9 mouse cellular contexts compared by ENCODE assay signal in genomic region chr4:154207261-154207660, GRCm38 (mm10). TPM values are rescaled to one million over a fixed set of nuclear protein-coding genes. Genes with fewer than 3 reads are reported as not detected.
A peak's percentile ranks its signal among the peaks of the same experiment; 100 is the strongest.
DNase-seq lines count a peak whose midpoint lies in the region; ATAC-seq lines count a peak whose summit lies in the region.
"Had no signal": no experiment of that assay in that cellular context is flagged by ENCODE, and none has a peak within 500 bp of the region (broad histone marks: within the 10 kb centered on the region; RNA-seq: fewer than 3 reads in every experiment).

No protein-coding gene starts in this region.

- DNase-seq in CD4-positive, CD25-positive, alpha-beta regulatory T cell, adult 2 months (ENCODE audit: low read depth, low spot score): peak; percentile 75
- DNase-seq in T-cell, adult 2 months (ENCODE audit: low spot score): peak; percentile 34
- peak; percentile 71 to 73 for DNase-seq in cerebellum, postnatal 36 days
- DNase-seq in gastrocnemius, postnatal 10 days: peak; percentile 73
- peak; percentile 81 for DNase-seq in kidney, postnatal 10 days
- DNase-seq in liver, embryonic 11.5 days (ENCODE audit: low spot score): peak; percentile 53
- peak; percentile 77 for DNase-seq in thymus, postnatal 4 days

- no peak overlapping the region for H3K27ac ChIP-seq in liver, embryonic 11.5 days (ENCODE audit: low read depth, low read length)
- no peak overlapping the region for H3K27ac ChIP-seq in neural tube, embryonic 13.5 days (replicated peaks)
- H3K27ac ChIP-seq: heart, embryonic 13.5 days had no signal

- no peaks in the 10 kb centered on the region for H3K4me1 ChIP-seq in liver, embryonic 11.5 days (replicated peaks; ENCODE audit: control insufficient read depth, insufficient read depth, low read length)
- peaks cover 6% of the 10 kb centered on the region; the same call in 1 of the 2 replicates for H3K4me1 ChIP-seq in neural tube, embryonic 13.5 days (replicated peaks)

- H3K4me2 ChIP-seq in liver, embryonic 11.5 days: no peak overlapping the region
- H3K4me2 ChIP-seq in neural tube, embryonic 13.5 days: no peak overlapping the region
- H3K4me2 ChIP-seq: heart, embryonic 13.5 days had no signal

- 20% methylated on average over 5 of the region's 5 CpGs for WGBS in liver, embryonic 11.5 days
- 10% methylated on average over 5 of the region's 5 CpGs for WGBS in neural tube, embryonic 13.5 days

- H3K9ac ChIP-seq in liver, embryonic 11.5 days (ENCODE audit: low read depth, low read length): no peak overlapping the region
- no peak overlapping the region for H3K9ac ChIP-seq in neural tube, embryonic 13.5 days
- H3K9ac ChIP-seq: heart, embryonic 13.5 days had no signal

- ATAC-seq in liver, embryonic 11.5 days (replicated peaks; ENCODE audit: low FRiP score): peak; percentile 21; the same call in 1 of the 2 replicates
- 0 out of 2 replicates have a peak, but pooled peaks have one; percentile 43 for ATAC-seq in neural tube, embryonic 13.5 days (ENCODE audit: low read depth)

- H3K4me3 ChIP-seq in liver, embryonic 11.5 days (ENCODE audit: low read depth, low read length): no peak overlapping the region
- no peak overlapping the region for H3K4me3 ChIP-seq in neural tube, embryonic 13.5 days
- H3K4me3 ChIP-seq: heart, embryonic 13.5 days had no signal

- no peaks in the 10 kb centered on the region for H3K9me3 ChIP-seq in liver, embryonic 11.5 days (ENCODE audit: control insufficient read depth, low read length)
- no peaks in the 10 kb centered on the region for H3K9me3 ChIP-seq in neural tube, embryonic 13.5 days
- H3K9me3 ChIP-seq: heart, embryonic 13.5 days had no signal

- H3K27me3 ChIP-seq in liver, embryonic 11.5 days (replicated peaks; ENCODE audit: control insufficient read depth, insufficient read depth, low read length): no peaks in the 10 kb centered on the region
- H3K27me3 ChIP-seq in neural tube, embryonic 13.5 days: no peaks in the 10 kb centered on the region

- H3K36me3 ChIP-seq in liver, embryonic 11.5 days (ENCODE audit: control insufficient read depth, insufficient read depth, low read length): no peaks in the 10 kb centered on the region
- H3K36me3 ChIP-seq in neural tube, embryonic 13.5 days: no peaks in the 10 kb centered on the region
- H3K36me3 ChIP-seq: heart, embryonic 13.5 days had no signal

RNA-seq across cellular contexts. Expression of gene Megf6, which starts 36.7 kb away (rescaled TPM):
- 1 to 10 TPM; 4.4 to 4.7 TPM for total RNA-seq in gastrocnemius, postnatal 10 days (2021)
- 5.8 and 5.9 TPM in 2 replicates for polyA plus RNA-seq in liver, embryonic 11.5 days (2014; fragmentation: Nextera tagmentation; extraction: Ambion mirVana)
- 7.4 and 8.8 TPM in 2 replicates for polyA plus RNA-seq in neural tube, embryonic 13.5 days (2015; fragmentation: Nextera tagmentation; extraction: Ambion mirVana)

RNA-seq across cellular contexts. Expression of gene Tprgl, which starts 46.8 kb away (rescaled TPM):
- 10 to 100 TPM; 80.1 to 90.4 TPM for total RNA-seq in gastrocnemius, postnatal 10 days (2021)
- polyA plus RNA-seq in liver, embryonic 11.5 days (2014; fragmentation: Nextera tagmentation; extraction: Ambion mirVana): 133 and 149 TPM in 2 replicates
- polyA plus RNA-seq in neural tube, embryonic 13.5 days (2015; fragmentation: Nextera tagmentation; extraction: Ambion mirVana): 178 and 191 TPM in 2 replicates
